Mouse (Mus musculus) testis, adult 2 months (tissue): ENCODE measurements around the gene Oas3. TPM values are rescaled to one million over a fixed set of nuclear protein-coding genes. Genes with fewer than 3 reads are reported as not detected.

Source experiments
- H3K27ac ChIP-seq: fragments of 200-500 bp; 2 replicates; pipeline ENCODE4 v1.5.1; 2012; ENCODE audit warnings: low read depth, low read length; ENCODE audit not compliant: control insufficient read depth, insufficient read depth
- H3K27me3 ChIP-seq: fragments of 200-500 bp; 2 replicates; pipeline ENCODE4 v1.6.1; 2012; ENCODE audit warnings: mild to moderate bottlenecking, low read length, moderate library complexity; ENCODE audit not compliant: control insufficient read depth, insufficient read depth
- H3K36me3 ChIP-seq: fragments of 200-500 bp; 2 replicates; pipeline ENCODE4 v1.6.1; 2012; ENCODE audit warnings: mild to moderate bottlenecking, low read length; ENCODE audit not compliant: control insufficient read depth, insufficient read depth
- H3K4me1 ChIP-seq: fragments of 200-500 bp; 2 replicates; pipeline ENCODE4 v1.6.1; 2012; ENCODE audit warnings: low read length; ENCODE audit not compliant: control insufficient read depth, insufficient read depth
- H3K4me3 ChIP-seq: fragments of 200-500 bp; 2 replicates; pipeline ENCODE4 v1.5.1; 2012; ENCODE audit warnings: low read depth, mild to moderate bottlenecking, low read length, moderate library complexity, mixed read lengths; ENCODE audit not compliant: control insufficient read depth
- CTCF ChIP-seq: fragments of 200-500 bp; IDR thresholded peaks from 2 replicates; pipeline ENCODE4 v1.5.1; 2012; ENCODE audit warnings: low read depth, mild to moderate bottlenecking, inconsistent platforms, low read length, moderate library complexity; ENCODE audit not compliant: control insufficient read depth, insufficient read depth, insufficient replicate concordance
- POLR2A ChIP-seq: fragments of 200-500 bp; IDR thresholded peaks from 2 replicates; pipeline ENCODE4 v1.6.1; 2012; ENCODE audit warnings: low read depth, mild to moderate bottlenecking, inconsistent platforms, low read length, moderate library complexity; ENCODE audit not compliant: control insufficient read depth
- polyA plus RNA-seq: library from polyadenylated mRNA; depleted of rRNA; stranded (reverse); fragments of >200 nt; gene quantifications from 2 replicates; pipeline ENCODE4 v1.2.3, GENCODE M21; 2012; rRNA removed

The Oas3 gene
- polyA plus RNA-seq: 0.05 and 0.07 TPM in 2 replicates

DNA sequence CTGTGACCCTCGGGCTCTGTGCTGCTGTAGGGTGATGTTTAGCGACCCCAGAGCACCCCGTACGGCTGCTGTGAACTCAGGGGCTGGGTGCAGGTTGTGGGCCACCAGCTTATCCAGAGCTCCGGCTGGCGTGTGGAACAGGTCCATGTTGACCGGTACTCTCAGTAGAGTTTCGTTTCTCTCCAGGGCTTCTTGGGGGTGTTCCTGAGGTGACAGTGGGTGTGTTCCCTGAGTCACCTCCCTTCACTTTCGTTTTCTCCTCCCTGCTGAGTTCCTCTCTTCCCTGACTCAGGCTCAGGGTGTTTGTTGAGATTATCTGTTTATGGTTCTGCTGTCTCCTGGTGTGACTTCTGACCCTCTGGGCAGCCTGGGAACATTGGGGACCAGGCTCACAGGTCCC lies at the start of gene Oas3:
Oas3 (minus strand) TSS at position 184 of the 400 bp plus-strand sequence.
- TF ChIP-seq POLR2A (no peak), CTCF (no peak)
- Histone ChIP-seq H3K36me3 (no peaks in the 10 kb centered on the region), H3K4me3 (no peak within 1 kb of the TSS), H3K4me1 (0 out of 2 replicates have a peak, but pooled peaks cover 2% of the 10 kb centered on the region), H3K27me3 (no peaks in the 10 kb centered on the region), H3K27ac (no peak within 1 kb of the TSS)

DNA sequence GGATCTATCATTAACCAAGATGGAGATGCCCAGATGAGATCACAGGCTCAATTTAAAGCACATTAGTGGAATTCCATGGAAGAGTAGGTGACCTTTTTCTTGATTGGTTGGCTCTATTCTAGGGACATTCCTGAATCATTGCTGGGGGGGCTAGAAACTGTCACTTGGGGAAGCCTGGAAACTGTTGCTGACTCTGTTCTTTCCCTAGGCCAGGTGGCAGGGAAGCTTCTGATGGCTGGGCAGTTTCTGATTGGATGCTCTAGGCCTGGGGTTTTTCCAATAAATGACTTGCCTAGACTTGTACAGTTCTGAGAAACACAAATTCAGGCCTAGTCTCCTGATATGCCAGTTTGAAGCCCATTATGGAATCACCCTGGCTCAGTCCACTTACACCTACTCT lies 41.5 kb upstream of the Oas3 start:
- Histone ChIP-seq H3K27me3 (no peaks in the 10 kb centered on the region), H3K27ac (no peak overlapping the region), H3K4me3 (no peak overlapping the region), H3K36me3 (no peaks in the 10 kb centered on the region), H3K4me1 (no peaks in the 10 kb centered on the region)
- no peak for TF ChIP-seq CTCF
- TF ChIP-seq POLR2A: no peak

DNA sequence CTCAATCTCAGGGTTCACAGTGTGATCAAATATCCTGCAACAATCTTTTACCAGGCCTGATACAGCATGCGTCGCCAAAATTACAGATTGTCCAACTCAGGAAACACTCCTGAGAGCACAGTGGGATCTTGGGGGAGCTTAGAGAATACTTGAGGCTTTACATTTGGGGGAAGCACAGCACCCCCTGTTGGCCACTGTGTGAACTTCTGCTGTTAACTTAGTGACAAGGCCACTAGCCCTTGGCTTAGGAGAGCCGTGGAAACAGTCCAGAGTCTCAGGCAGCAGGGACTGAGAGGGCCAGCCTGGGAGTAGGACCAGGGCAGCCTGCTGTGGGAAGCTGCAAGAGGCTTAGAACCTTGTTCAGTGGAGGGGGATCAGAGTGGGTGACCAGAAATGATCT lies 38.5 kb upstream of the Oas3 start:
- peak; percentile 31; the same call in 1 of the 2 replicates for TF ChIP-seq CTCF
- TF ChIP-seq POLR2A: no peak
- no peak overlapping the region for H3K27ac ChIP-seq
- no peaks in the 10 kb centered on the region for H3K27me3 ChIP-seq
- peaks cover 8% of the 10 kb centered on the region for H3K4me1 ChIP-seq
- no peak overlapping the region for H3K4me3 ChIP-seq
- H3K36me3 ChIP-seq: no peaks in the 10 kb centered on the region

DNA sequence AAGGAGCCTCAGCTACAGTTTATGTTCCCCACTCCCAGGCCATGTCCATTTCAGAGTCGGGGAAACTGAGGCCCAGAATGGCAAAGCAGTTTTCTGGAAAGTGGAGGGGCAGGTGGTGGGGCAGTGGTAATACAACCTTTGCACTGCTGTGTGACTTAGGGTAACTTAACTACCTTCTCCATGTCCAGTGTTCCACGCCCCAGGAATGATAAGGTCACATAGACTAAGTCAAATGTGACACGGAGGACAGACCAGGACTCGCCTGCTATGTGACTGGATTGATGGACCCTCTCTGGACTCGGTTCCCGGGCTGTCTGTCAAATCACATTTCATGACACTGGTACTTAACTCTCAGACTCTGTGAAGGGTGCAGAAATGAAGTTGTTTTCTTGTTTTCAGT lies 35.6 kb upstream of the Oas3 start:
- TF ChIP-seq POLR2A: no peak
- no peak for TF ChIP-seq CTCF

DNA sequence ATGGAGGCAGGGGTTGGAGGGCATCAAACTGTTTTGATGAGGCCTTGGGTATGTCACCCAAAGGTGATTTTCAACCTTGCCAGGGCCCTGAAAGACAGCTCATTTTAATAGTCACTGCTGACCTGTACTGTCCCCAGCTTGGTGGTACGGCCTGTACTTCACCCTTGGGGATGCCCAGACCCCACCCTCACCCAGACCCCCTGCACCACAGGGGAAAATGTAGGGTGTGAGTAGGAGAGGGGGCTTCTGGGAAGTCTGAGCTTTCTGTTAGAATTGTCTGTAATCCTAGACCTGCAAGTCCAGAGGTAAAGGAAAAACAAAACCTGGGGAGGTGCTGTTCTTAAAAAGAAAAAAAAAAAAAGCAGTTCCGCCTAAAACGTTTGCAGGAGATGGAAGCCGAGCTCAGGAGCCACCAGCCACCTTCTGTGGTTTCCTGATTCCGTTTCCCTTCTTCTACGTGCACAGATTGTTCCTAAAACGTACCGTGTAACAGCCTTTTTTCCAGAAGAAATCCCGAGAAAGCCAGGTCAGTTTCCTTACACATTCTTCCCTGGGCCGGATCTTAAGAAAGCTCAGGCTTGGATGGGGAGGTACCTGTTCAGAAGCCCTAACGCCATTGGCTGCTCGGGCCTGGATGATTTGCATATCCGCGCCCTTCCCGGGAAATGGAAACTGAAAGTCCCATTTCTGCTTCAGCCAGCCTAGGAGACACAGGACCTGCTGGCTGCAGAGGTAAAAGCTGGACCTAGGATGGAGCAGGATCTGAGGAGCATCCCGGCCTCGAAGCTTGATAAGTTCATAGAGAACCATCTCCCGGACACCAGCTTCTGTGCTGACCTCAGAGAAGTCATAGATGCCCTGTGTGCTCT lies 34.7 kb upstream of the Oas3 start, which contains the start of gene Oas1c:
Oas1c (minus strand) TSS at position 564 of the 869 bp plus-strand sequence.
- Histone ChIP-seq H3K4me3 (peak within 1 kb of the TSS; percentile 73), H3K4me1 (peaks cover 8% of the 10 kb centered on the region), H3K27ac (no peak within 1 kb of the TSS), H3K27me3 (no peaks in the 10 kb centered on the region), H3K36me3 (no peaks in the 10 kb centered on the region)
- TF ChIP-seq POLR2A (0 out of 2 replicates have a peak, but pooled peaks have one; percentile 41), CTCF (no peak)

More for the DNA sequence above, 35.6 kb upstream of the Oas3 start:
- peak overlapping the region; percentile 73 for H3K4me3 ChIP-seq
- peaks cover 8% of the 10 kb centered on the region for H3K4me1 ChIP-seq
- no peaks in the 10 kb centered on the region for H3K36me3 ChIP-seq
- no peak overlapping the region for H3K27ac ChIP-seq
- no peaks in the 10 kb centered on the region for H3K27me3 ChIP-seq

DNA sequence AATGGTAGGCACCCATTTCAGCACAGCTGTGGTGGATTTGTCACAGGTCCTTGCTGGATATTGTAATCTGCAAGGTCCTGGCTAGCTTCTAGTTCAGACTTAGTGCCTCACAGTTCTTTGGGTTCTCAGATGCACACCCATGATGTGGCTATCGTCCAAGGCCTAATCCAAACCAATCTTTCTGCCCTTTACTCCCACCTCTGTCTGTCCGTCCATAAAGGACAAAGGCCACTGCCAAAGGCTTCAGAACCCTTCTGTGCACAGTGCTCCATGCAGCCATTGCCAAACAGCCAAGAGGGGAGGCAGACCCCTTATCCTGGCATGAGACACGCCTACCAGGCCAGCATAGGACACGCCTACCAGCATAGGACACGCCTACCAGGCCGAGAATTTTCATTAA lies 31.7 kb upstream of the Oas3 start:
- Histone ChIP-seq H3K36me3 (no peaks in the 10 kb centered on the region), H3K4me3 (no peak overlapping the region), H3K4me1 (peaks cover 8% of the 10 kb centered on the region), H3K27me3 (no peaks in the 10 kb centered on the region), H3K27ac (no peak overlapping the region)
- TF ChIP-seq POLR2A (no peak), CTCF (no peak)

DNA sequence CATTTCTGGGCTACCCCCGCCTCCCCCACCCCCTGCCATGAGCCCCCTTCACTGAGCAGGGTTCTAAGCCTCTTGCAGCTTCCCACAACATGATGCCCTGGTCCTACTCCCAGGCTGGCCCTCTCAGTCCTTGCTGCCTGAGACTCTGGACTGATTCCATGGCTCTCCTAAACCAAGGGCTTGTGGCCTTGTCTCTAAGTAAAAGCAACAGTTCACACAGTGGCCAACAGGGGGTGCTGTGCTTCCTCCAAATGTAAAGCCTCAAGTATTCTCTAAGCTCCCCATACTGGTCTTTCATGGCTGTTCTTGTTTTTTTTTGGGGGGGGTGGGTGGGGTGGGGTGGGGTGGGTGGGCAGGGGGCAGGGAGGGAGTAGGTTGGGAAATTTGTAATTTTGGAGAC lies 29.0 kb upstream of the Oas3 start:
- no peak overlapping the region for H3K4me3 ChIP-seq
- peak; percentile 33; the same call in 1 of the 2 replicates for TF ChIP-seq CTCF
- no peak for TF ChIP-seq POLR2A
- H3K27ac ChIP-seq: no peak overlapping the region
- no peaks in the 10 kb centered on the region for H3K27me3 ChIP-seq
- no peaks in the 10 kb centered on the region for H3K36me3 ChIP-seq
- H3K4me1 ChIP-seq: no peaks in the 10 kb centered on the region
